In the genomic region with DNA sequence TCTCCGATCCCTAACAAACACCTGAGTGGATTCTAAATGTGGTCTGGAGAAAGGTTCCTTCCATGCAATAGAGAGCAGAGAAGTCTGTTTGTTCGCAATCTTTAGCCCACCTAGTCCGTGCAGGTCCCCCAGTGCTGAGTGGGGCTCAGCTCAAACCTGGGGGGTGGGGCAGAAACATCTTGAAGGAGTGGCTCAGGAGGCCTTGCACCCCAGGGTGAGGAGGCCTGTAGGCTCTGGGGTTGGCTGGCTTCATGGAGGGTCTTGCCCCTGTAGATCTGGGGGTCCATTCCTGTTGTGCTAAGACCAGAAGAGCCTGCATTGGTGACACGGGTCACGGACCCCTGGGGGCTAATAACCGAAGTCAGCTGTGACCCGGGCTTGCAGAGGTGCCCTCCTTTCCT, we compare ENCODE assay signal across 8 mouse cellular contexts. TPM values are rescaled to one million over a fixed set of nuclear protein-coding genes. Genes with fewer than 3 reads are reported as not detected.
A peak's percentile ranks its signal among the peaks of the same experiment; 100 is the strongest.
DNase-seq lines count a peak whose midpoint lies in the region; ATAC-seq lines count a peak whose summit lies in the region.

No protein-coding gene starts in this region.

- no peak for ATAC-seq in heart, embryonic 13.5 days (ENCODE audit: extremely low read depth, insufficient number of reproducible peaks, low FRiP score, low TSS enrichment)
- ATAC-seq in hindbrain, embryonic 11.5 days (ENCODE audit: low FRiP score), result no peak
- ATAC-seq in midbrain, embryonic 13.5 days, result no peak
- ATAC-seq in activated CD4-positive, CD25-positive, alpha-beta regulatory T cell, adult 4 months, result no peak

- 28% methylated on average over 7 of the region's 7 CpGs for WGBS in heart, embryonic 13.5 days
- 15% methylated on average over 7 of the region's 7 CpGs for WGBS in hindbrain, embryonic 11.5 days
- 19% methylated on average over 7 of the region's 7 CpGs for WGBS in midbrain, embryonic 13.5 days

- no peaks in the 10 kb centered on the region for H3K9me3 ChIP-seq in heart, embryonic 13.5 days
- no peaks in the 10 kb centered on the region for H3K9me3 ChIP-seq in hindbrain, embryonic 11.5 days (ENCODE audit: control insufficient read depth, low read length)
- H3K9me3 ChIP-seq in midbrain, embryonic 13.5 days, result no peaks in the 10 kb centered on the region

- H3K9ac ChIP-seq in heart, embryonic 13.5 days, result peak overlapping the region; percentile 85
- H3K9ac ChIP-seq in hindbrain, embryonic 11.5 days (ENCODE audit: low read depth, low read length), result no peak overlapping the region
- H3K9ac ChIP-seq in midbrain, embryonic 13.5 days (replicated peaks), result peak overlapping the region; percentile 85

- no peak for DNase-seq in heart, postnatal 10 days
- DNase-seq in cerebellum, adult 18-20 months, result peak; percentile 60 to 67
- peak; percentile 37 for DNase-seq in hindbrain, embryonic 11.5 days (ENCODE audit: low spot score)
- no peak for DNase-seq in urinary bladder, postnatal 4 days (ENCODE audit: low spot score in 2 of 2)
- no peak for DNase-seq in thymus, postnatal 0 days (ENCODE audit: low spot score)

- H3K27me3 ChIP-seq in heart, embryonic 13.5 days (replicated peaks), result peaks cover 64% of the 10 kb centered on the region
- H3K27me3 ChIP-seq in hindbrain, embryonic 11.5 days (ENCODE audit: control insufficient read depth, insufficient read depth, low read length), result peaks cover 19% of the 10 kb centered on the region
- H3K27me3 ChIP-seq in midbrain, embryonic 13.5 days, result peaks cover 37% of the 10 kb centered on the region

- H3K36me3 ChIP-seq in heart, embryonic 13.5 days, result no peaks in the 10 kb centered on the region
- H3K36me3 ChIP-seq in hindbrain, embryonic 11.5 days (ENCODE audit: control insufficient read depth, insufficient read depth, low read length), result no peaks in the 10 kb centered on the region
- H3K36me3 ChIP-seq in midbrain, embryonic 13.5 days, result no peaks in the 10 kb centered on the region

- intact Hi-C loops in heart, postnatal 10 days (cut with DNase I), result no loop called here

- peak overlapping the region; percentile 77 for H3K4me3 ChIP-seq in heart, embryonic 13.5 days
- peak overlapping the region; percentile 64 for H3K4me3 ChIP-seq in hindbrain, embryonic 11.5 days (ENCODE audit: low read depth, low read length)
- peak overlapping the region; percentile 78 for H3K4me3 ChIP-seq in midbrain, embryonic 13.5 days (replicated peaks)

- H3K27ac ChIP-seq in heart, embryonic 13.5 days (replicated peaks), result no peak overlapping the region
- H3K27ac ChIP-seq in hindbrain, embryonic 11.5 days (ENCODE audit: low read depth, low read length), result no peak overlapping the region
- H3K27ac ChIP-seq in midbrain, embryonic 13.5 days, result no peak overlapping the region

- peak overlapping the region; percentile 95 for H3K4me2 ChIP-seq in heart, embryonic 13.5 days
- peak overlapping the region; percentile 95 for H3K4me2 ChIP-seq in hindbrain, embryonic 11.5 days (replicated peaks; ENCODE audit: low read depth, low read length)
- peak overlapping the region; percentile 85 for H3K4me2 ChIP-seq in midbrain, embryonic 13.5 days (replicated peaks)

- H3K4me1 ChIP-seq in heart, embryonic 13.5 days, result peaks cover 27% of the 10 kb centered on the region
- peaks cover 6% of the 10 kb centered on the region; the same call in 1 of the 2 replicates for H3K4me1 ChIP-seq in hindbrain, embryonic 11.5 days (replicated peaks; ENCODE audit: control insufficient read depth, insufficient read depth, low read length)
- H3K4me1 ChIP-seq in midbrain, embryonic 13.5 days (replicated peaks), result peaks cover 33% of the 10 kb centered on the region

RNA-seq across cellular contexts. Expression of gene Rpl3, which starts 0.4 kb away (rescaled TPM):
- 603 and 677 TPM in 2 replicates for polyA plus RNA-seq in heart, embryonic 13.5 days (2015; fragmentation: Nextera tagmentation; extraction: Ambion mirVana)
- 100 to 1,000 TPM; 486 to 496 TPM for total RNA-seq in heart, postnatal 10 days (2021)
- 1,014 and 1,045 TPM in 2 replicates for polyA plus RNA-seq in hindbrain, embryonic 11.5 days (2014; fragmentation: Nextera tagmentation; extraction: Ambion mirVana)
- polyA plus RNA-seq in midbrain, embryonic 13.5 days (2015; fragmentation: Nextera tagmentation; extraction: Ambion mirVana), result 608 and 612 TPM in 2 replicates
- 1,000 to 10,000 TPM; 4,172 to 4,641 TPM for polyA plus RNA-seq in activated CD4-positive, CD25-positive, alpha-beta regulatory T cell, adult 4 months (2017; shearing (Covaris generic))
- polyA plus RNA-seq in thymus, postnatal 0 days (2015; fragmentation: Nextera tagmentation; extraction: Ambion mirVana), result 1,085 and 1,101 TPM in 2 replicates

RNA-seq across cellular contexts. Expression of gene Syngr1, which starts 0.9 kb away (rescaled TPM):
- polyA plus RNA-seq in heart, embryonic 13.5 days (2015; fragmentation: Nextera tagmentation; extraction: Ambion mirVana), result 27.3 and 30.7 TPM in 2 replicates
- total RNA-seq in heart, postnatal 10 days (2021), result 10 to 100 TPM; 84.9 to 86.7 TPM
- 7.3 and 8.9 TPM in 2 replicates for polyA plus RNA-seq in hindbrain, embryonic 11.5 days (2014; fragmentation: Nextera tagmentation; extraction: Ambion mirVana)
- polyA plus RNA-seq in midbrain, embryonic 13.5 days (2015; fragmentation: Nextera tagmentation; extraction: Ambion mirVana), result 20.6 and 26.2 TPM in 2 replicates
- 1 to 10 TPM in 1 of 2 experiments, not detected in 1; 1.4 TPM for polyA plus RNA-seq in activated CD4-positive, CD25-positive, alpha-beta regulatory T cell, adult 4 months (2017; shearing (Covaris generic))
- polyA plus RNA-seq in thymus, postnatal 0 days (2015; fragmentation: Nextera tagmentation; extraction: Ambion mirVana), result 74.1 and 74.5 TPM in 2 replicates

RNA-seq across cellular contexts. Expression of gene Tab1, which starts 40.9 kb away (rescaled TPM):
- polyA plus RNA-seq in heart, embryonic 13.5 days (2015; fragmentation: Nextera tagmentation; extraction: Ambion mirVana), result 29.4 and 31.1 TPM in 2 replicates
- total RNA-seq in heart, postnatal 10 days (2021), result 10 to 100 TPM; 33.3 to 34.3 TPM
- polyA plus RNA-seq in hindbrain, embryonic 11.5 days (2014; fragmentation: Nextera tagmentation; extraction: Ambion mirVana), result 21.6 and 24.7 TPM in 2 replicates
- polyA plus RNA-seq in midbrain, embryonic 13.5 days (2015; fragmentation: Nextera tagmentation; extraction: Ambion mirVana), result 41.1 and 43.0 TPM in 2 replicates
- 10 to 100 TPM; 10.7 to 14.5 TPM for polyA plus RNA-seq in activated CD4-positive, CD25-positive, alpha-beta regulatory T cell, adult 4 months (2017; shearing (Covaris generic))
- polyA plus RNA-seq in thymus, postnatal 0 days (2015; fragmentation: Nextera tagmentation; extraction: Ambion mirVana), result 37.3 and 38.2 TPM in 2 replicates

Comparison
In these comparisons a context has a peak if more than half of its experiments do, and no peak if none do; other contexts are left out.
1. DNase-seq: peak in cerebellum, adult 18-20 months (2 of 2) and hindbrain, embryonic 11.5 days (single experiment); none in heart, postnatal 10 days (0 of 2), urinary bladder, postnatal 4 days (0 of 2) and thymus, postnatal 0 days (single experiment).
2. Peak in every context shown above with its lines, with median percentiles within 50 percentile points of each other: H3K4me2 ChIP-seq and H3K4me3 ChIP-seq.